Comparison of ENCODE assay signal across 8 mouse cellular contexts in the genomic region with DNA sequence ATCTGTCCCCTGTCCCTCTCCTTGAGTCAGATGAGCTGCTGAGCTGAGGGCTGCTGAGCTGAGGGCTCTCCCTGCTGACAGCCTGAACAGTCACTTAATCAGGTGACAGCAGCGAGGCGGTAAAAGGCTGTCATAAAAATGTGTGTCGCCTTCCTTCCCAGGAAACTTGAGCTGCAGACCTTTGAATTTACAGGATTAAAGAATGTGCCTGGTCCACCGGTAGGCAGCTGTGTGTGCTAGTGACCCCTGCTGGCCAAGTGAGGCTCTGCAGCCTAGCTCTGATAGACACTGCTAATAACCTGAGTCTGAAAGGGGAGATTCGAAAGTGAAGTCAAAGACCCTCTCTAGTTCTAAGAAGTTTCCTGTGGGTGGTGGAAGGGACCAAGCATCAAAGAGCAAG. TPM values are rescaled to one million over a fixed set of nuclear protein-coding genes. Genes with fewer than 3 reads are reported as not detected.
DNase-seq lines count a peak whose midpoint lies in the region; ATAC-seq and TF ChIP-seq lines count a peak whose summit lies in the region.

No protein-coding gene starts in this region.

- no peaks in the 10 kb centered on the region for H3K4me1 ChIP-seq in liver, embryonic 14.5 days (replicated peaks; ENCODE audit: control insufficient read depth in 2 of 2, insufficient read depth in 2 of 2, low read length in 1 of 2)
- H3K4me1 ChIP-seq in olfactory bulb, adult 2 months (ENCODE audit: control insufficient read depth, insufficient read depth, low read length): peaks cover 17% of the 10 kb centered on the region

- DNase-seq in A20 (ENCODE audit: low read depth, low spot score): peak; percentile 54
- DNase-seq in adipocyte (ENCODE audit: low spot score): peak; percentile 64
- DNase-seq in cerebellum, postnatal 4 days (ENCODE audit: low spot score in 2 of 2): peak; percentile 67 to 83
- DNase-seq in gastrocnemius, adult 8-10 months (ENCODE audit: low spot score in 2 of 2): peak; percentile 38 to 64
- peak; percentile 81 for DNase-seq in kidney, postnatal 10 days
- DNase-seq in liver, embryonic 14.5 days (ENCODE audit: low read depth in 3 of 3, low spot score in 3 of 3): peak in 2 of 3 experiments; percentile 7 to 22
- DNase-seq in thymus, postnatal 14 days: peak; percentile 67

- H3K36me3 ChIP-seq in liver, embryonic 14.5 days (replicated peaks; ENCODE audit: control insufficient read depth, insufficient read depth, low read depth): no peaks in the 10 kb centered on the region

- no peak overlapping the region for H3K4me3 ChIP-seq in liver, embryonic 14.5 days (ENCODE audit: insufficient read depth in 1 of 2, low read depth in 2 of 2, low read length in 2 of 2)
- H3K4me3 ChIP-seq in olfactory bulb, adult 2 months (ENCODE audit: insufficient read depth, low read depth, low read length): no peak overlapping the region

- TF ChIP-seq POLR2A in olfactory bulb, adult 2 months (IDR thresholded peaks at IDR 0.05; ENCODE audit: insufficient read depth, low read depth, low read length): no peak

- no peak overlapping the region for H3K9ac ChIP-seq in liver, embryonic 14.5 days (replicated peaks)

- H3K4me2 ChIP-seq in liver, embryonic 14.5 days (ENCODE audit: low read depth): no peak overlapping the region

- no peak for ATAC-seq in liver, embryonic 14.5 days (ENCODE audit: insufficient read depth)

- WGBS in liver, embryonic 14.5 days (ENCODE audit: insufficient replicate concordance): 0% methylated on average over 5 of the region's 5 CpGs
- 8% methylated on average over 5 of the region's 5 CpGs for WGBS in olfactory bulb, adult 2 months

- peak; percentile 94 for TF ChIP-seq CTCF in liver, embryonic 14.5 days (IDR thresholded peaks at IDR 0.05; ENCODE audit: low read depth)
- peak; percentile 66 for TF ChIP-seq CTCF in olfactory bulb, adult 2 months (IDR thresholded peaks at IDR 0.05; ENCODE audit: insufficient read depth, low read depth, low read length)

- TF ChIP-seq EP300 in liver, embryonic 14.5 days (IDR thresholded peaks at IDR 0.05; ENCODE audit: low read depth): no peak

- H3K9me3 ChIP-seq in liver, embryonic 14.5 days (ENCODE audit: control insufficient read depth, low read length): no peaks in the 10 kb centered on the region

- no peaks in the 10 kb centered on the region for H3K27me3 ChIP-seq in liver, embryonic 14.5 days (ENCODE audit: control insufficient read depth, insufficient read depth, low read length)

- H3K27ac ChIP-seq in liver, embryonic 14.5 days: no peak overlapping the region
- H3K27ac ChIP-seq in olfactory bulb, adult 2 months (ENCODE audit: insufficient read depth, low read depth, low read length): no peak overlapping the region

RNA-seq across cellular contexts. Expression of gene Slc6a1, which starts 32.1 kb away (rescaled TPM):
- total RNA-seq in gastrocnemius, adult 8-10 months (2022): under 1 TPM in 2 of 4 experiments, not detected in 2; 0.34 to 0.75 TPM
- 0.03 and 0.25 TPM in 2 replicates for polyA plus RNA-seq in liver, embryonic 14.5 days (2012; rRNA removed)
- 0.04 TPM in 1 of 2 replicates, not detected in the other for polyA plus RNA-seq in liver, embryonic 14.5 days (2014; fragmentation: Nextera tagmentation; extraction: Ambion mirVana)
- 94.2 and 142 TPM in 2 replicates for polyA plus RNA-seq in olfactory bulb, adult 2 months (2012; ENCODE audit: insufficient read depth, insufficient read length, low replicate concordance, missing spikeins)

Comparison
In these comparisons a context has a peak if more than half of its experiments do, and no peak if none do; other contexts are left out.
1. DNase-seq: peak in every context shown above with its lines; median percentile 81 in kidney, postnatal 10 days; 75 in cerebellum, postnatal 4 days; 67 in thymus, postnatal 14 days; 64 in adipocyte; 54 in A20; 51 in gastrocnemius, adult 8-10 months; 14 in liver, embryonic 14.5 days.
2. RNA of gene Slc6a1, which starts 32.1 kb away (polyA plus RNA-seq): 94.2 to 142 TPM in olfactory bulb, adult 2 months; 0.03 to 0.25 TPM in liver, embryonic 14.5 days; every median in the first group is over 10 times any median in the second.